Mouse (Mus musculus): ENCODE data around the gene Lurap1l.

Gene Lurap1l

GRCm38 (mm10) chr4:80917812-80918211 lies 7.4 kb downstream of the Lurap1l start:
- no peak for DNase-seq (ENCODE audit: low spot score)

GRCm38 (mm10) chr4:80918526-80919129 lies 8.2 kb downstream of the Lurap1l start:
- DNase-seq (ENCODE audit: low spot score) = no peak

GRCm38 (mm10) chr4:80919217-80919867 lies 8.9 kb downstream of the Lurap1l start:
- no peak for DNase-seq (ENCODE audit: low spot score)

DNA sequence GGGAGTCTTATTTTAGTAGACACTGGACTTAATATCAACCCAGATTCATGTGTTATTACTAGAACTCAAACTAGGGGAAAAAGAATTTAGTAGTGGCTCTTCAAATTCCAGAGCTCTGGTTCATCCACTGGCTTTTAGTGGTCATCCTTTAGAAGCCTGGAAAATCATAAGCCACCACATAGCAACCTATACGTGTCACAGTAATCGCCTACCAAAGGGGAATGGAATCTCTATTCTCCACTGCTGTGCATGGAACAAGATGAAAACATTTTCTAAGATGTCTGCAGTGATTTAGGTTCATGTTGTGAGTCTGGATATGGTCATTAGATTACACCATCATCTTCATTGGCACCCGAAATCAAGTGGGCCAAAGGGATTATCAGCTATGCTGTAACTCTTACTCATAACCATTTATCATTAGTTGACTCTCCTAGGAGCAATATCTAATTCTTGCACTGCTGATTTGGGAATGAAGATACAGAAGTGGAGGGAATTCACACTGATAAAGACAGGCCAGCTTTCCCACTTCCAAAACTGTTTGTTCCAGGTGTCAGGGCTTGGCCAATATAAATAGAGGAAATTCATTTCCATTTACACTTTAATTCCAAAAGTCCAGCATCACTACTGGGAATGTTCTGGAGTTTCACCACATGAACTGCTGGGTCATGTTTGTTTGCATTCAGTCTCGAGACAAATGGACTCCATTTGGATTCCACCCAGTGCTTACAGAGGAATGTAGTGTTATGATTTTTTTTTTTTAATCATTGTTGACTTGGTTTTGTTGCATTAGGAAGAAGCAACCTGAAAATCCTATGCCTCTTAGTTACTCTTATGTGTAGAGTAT lies 11.4 kb downstream of the Lurap1l start:
- no peak for DNase-seq (ENCODE audit: low spot score)

DNA sequence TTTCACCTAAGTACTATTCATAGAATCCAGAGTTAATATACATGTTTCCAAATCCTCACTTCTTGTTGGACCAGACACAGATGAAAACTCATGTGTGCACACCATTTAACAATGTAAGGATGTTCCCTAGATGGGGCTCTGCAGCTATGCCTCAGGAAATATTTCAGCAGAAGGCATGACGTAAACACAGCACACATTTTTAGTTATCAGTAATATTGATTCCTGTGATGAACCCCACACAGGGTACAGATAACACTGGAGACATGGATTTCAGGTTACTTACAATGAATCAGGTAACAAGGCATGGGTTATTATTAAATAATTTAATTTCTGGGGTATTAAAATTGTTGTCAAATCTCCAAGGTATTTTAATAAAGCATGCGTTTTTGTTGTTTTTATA lies 12.2 kb downstream of the Lurap1l start:
- DNase-seq (ENCODE audit: low spot score) = no peak

- no peak for DNase-seq (ENCODE audit: low spot score)
These were observed 14.4 kb downstream of the Lurap1l start for GRCm38 (mm10) chr4:80924815-80925214.

GRCm38 (mm10) chr4:80925752-80926519 lies 15.5 kb downstream of the Lurap1l start:
- no peak for DNase-seq (ENCODE audit: low spot score)

DNA sequence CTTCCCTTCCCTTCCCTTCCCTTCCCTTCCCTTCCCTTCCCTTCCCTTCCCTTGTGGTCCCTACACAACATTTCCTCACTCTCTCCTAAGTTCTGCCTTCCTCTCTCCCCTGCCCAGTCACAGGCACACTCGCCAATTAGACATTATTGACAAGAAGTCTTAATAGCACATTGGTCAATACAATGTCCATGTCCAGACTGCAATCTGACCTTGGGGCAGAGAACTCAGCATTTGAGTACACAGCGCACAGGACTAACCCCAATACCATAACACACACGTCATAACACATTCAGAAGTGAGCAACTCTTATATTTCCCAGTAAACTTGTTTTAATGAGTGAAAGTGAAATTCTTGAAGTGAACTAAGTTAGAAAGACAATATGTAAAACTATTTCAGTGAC lies 24.3 kb downstream of the Lurap1l start:
- DNase-seq (ENCODE audit: low spot score) = no peak

GRCm38 (mm10) chr4:80939115-80939514 lies 28.7 kb downstream of the Lurap1l start:
- DNase-seq (ENCODE audit: low spot score) = no peak

GRCm38 (mm10) chr4:80940946-80941345 lies 30.5 kb downstream of the Lurap1l start:
- DNase-seq (ENCODE audit: low spot score) = no peak

DNA sequence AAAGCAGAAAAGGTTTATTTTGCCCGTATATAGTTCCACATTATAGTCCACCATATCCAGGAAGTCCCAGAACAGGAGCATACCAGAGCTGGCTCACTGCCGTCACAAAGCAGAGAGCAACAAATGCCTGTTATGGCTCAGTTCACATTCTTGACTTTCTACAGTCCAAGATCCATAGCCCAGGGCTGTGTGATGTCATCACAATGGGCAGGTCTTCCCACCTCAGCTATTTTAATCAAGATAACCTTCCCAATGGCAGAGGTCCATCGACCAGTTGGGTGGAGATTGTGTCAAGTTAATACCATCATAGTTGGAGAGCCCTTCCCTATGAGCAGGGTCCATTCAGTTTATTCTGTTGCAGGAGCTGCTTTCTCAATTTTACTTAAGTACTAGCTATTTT lies 31.5 kb downstream of the Lurap1l start:
- DNase-seq (ENCODE audit: low spot score) = no peak

- no peak for DNase-seq (ENCODE audit: low spot score)
These were observed 34.2 kb downstream of the Lurap1l start for GRCm38 (mm10) chr4:80944605-80945004.

GRCm38 (mm10) chr4:80949110-80949509 lies 38.7 kb downstream of the Lurap1l start:
- no peak for DNase-seq (ENCODE audit: low spot score)

DNA sequence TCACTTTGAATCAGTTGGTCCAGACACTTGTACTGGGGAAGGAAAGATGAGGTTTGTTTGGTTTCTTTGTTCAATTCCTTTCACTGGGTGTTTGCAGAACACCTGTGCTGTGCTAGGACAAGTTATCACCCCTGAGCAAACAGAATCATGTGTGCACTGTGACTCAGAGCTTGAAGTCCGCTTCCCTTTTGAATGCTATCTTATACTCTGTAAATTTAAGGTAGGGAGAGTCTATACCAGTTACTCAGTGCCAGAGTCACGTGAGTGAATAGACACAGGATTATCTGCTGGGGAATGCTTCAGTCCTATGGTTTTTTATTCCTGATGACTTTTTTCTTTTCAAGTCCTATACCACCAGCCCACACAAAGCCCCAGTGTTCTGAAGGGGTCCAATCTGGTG lies 39.3 kb downstream of the Lurap1l start:
- DNase-seq (ENCODE audit: low spot score) = no peak

- DNase-seq (ENCODE audit: low spot score) = no peak
These were observed 39.9 kb downstream of the Lurap1l start for GRCm38 (mm10) chr4:80950280-80950781.

DNA sequence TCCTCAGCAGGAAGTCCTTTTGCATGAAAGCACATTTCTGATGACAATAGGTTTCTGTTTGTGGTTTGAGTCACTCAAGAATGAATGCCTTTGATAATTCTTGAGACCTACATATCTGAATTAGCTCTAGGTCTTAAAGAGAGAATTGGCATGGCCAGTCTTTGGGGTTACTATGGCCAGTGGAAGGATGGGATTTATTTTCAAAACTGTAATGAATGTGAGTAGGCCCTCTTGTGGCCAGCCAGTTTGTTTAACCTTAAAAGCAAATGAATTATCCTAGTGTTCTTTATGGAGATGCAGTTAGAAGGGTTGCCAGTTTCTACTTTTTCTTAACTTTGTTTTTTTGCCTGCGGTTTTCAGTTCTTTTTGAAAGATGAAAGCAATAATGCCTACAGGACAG lies 42.2 kb downstream of the Lurap1l start:
- DNase-seq (ENCODE audit: low spot score) = no peak

DNA sequence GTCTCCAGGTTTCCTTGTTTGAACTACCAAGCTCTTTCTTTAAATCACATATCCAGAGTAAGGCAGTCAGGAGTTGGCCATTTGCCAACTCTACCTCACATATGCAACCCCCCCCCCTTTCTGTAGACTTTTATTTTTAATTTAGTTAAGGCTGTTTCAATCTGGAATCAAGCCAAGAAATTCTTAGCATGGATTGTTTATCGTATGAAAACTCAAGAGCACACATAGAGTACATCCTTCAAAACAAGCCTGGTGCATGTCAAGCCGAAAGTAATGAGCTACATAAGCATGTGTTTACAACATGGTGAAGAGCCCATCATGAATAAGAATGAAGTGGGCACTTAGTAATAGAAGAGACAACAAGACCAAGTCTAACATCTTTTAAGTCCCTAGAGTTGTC lies 45.5 kb downstream of the Lurap1l start:
- DNase-seq (ENCODE audit: low spot score) = no peak

DNA sequence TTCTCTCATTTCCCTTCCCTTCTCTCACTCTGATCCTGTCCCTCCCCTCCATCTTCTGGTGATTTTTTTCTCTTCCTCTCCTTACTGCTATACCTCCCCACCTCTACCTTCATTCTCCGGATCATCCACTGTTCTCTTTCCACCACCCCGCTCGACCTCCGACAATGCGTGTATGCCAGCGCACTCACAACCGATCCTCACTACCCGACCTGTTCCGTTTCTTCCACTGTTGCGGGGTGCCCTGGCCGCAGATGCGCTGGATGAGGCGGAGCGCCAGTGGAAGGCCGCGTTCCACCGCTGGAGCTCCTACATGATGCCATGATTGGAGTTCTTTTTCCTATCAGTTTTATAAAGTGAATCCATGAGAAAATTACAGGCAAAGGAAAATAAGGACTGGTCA lies 57.1 kb downstream of the Lurap1l start:
- DNase-seq (ENCODE audit: low spot score) = no peak

- no peak for DNase-seq (ENCODE audit: low spot score)
These were observed 61.4 kb downstream of the Lurap1l start for GRCm38 (mm10) chr4:80971846-80972245.

DNA sequence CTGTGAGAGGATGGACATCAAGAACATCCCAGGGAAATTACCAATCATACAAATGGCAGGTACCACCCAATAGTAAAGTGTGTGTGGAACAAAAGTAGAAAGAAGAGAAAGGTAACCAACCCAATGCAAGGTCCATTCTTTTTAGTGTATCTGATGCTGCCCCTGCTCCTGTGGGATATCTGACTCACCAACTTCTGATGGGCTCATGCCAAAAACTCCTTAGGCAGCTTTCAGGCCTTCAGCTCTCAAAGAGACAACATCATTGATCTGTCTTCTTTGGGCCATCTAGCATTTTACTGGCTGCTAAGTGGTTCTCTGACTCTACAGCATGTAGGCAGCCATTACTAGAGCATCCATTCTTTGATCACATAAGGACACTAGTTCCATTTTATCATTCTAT lies 63.5 kb downstream of the Lurap1l start:
- DNase-seq (ENCODE audit: low spot score) = no peak

DNA sequence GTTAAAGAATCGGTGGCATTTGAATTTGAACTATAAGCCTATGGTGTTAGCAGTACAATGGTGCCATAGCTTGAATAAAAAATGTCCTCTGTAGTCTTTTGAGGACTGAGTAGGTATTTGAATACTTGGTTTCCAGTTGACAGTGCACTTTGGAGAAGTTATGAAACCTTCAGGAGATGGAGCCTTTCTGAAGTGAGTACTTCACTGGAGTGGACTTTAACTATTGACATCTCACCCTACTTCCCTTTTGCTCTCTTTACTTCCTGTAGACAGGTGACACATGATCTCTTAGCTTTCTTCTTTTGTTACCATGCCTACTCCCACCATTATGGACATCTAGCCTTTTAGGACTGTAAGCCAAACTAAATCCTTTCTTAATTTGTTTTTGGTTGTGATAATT lies 80.4 kb downstream of the Lurap1l start:
- no peak for DNase-seq (ENCODE audit: low spot score)

DNA sequence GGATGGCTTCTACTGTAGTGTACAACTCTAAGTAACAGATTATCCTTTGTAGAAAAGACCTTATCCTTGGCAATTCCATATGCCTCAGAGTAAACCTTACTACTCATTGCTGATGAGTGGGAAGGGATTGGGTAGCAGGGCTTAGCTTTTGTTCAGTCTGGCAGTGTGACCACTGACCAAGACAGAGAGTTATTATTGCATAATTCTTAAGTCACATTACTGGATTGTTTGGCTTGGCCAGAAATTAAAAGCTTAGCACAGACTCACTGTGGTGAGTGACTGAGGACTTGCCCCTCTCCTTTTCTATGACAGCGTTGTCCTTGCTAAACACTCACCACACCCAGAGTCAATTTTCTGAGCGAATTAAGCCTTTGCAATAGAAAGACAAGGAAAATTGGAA lies 93.1 kb downstream of the Lurap1l start:
- no peak for DNase-seq (ENCODE audit: low spot score)

Data from testis, postnatal 10 days (tissue).